10 mouse cellular contexts compared by ENCODE assay signal in the genomic region with DNA sequence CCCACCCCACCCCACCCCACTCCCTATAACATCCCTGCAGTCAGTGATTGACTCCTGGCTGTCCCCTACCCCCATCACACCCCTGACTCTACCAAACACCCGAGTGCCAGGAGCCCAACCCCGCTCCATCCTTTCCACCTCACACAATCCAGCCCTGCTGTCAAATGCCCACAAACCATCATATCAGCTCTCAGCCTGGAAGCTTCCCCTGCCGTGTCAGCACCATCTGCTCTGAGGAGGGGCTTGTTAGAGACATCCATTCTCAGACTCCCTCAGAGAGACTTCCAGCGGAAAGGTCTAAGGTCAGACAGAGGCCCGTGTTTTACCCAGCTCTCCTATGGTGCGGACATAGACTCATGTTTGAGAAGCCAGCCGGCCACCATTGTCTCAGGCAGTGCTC. TPM values are rescaled to one million over a fixed set of nuclear protein-coding genes. Genes with fewer than 3 reads are reported as not detected.
A peak's percentile ranks its signal among the peaks of the same experiment; 100 is the strongest.
DNase-seq lines count a peak whose midpoint lies in the region; ATAC-seq and TF ChIP-seq lines count a peak whose summit lies in the region.
"Had no signal": no experiment of that assay in that cellular context is flagged by ENCODE, and none has a peak within 500 bp of the region (broad histone marks: within the 10 kb centered on the region; RNA-seq: fewer than 3 reads in every experiment).

No protein-coding gene starts in this region.

- ATAC-seq in heart, postnatal 0 days (ENCODE audit: insufficient read depth, low read depth): peak; percentile 11; the same call in 1 of the 2 replicates
- ATAC-seq in midbrain, postnatal 0 days (ENCODE audit: low FRiP score): no peak

- H3K27me3 ChIP-seq in heart, postnatal 0 days (ENCODE audit: control insufficient read depth, insufficient read depth, low read length): no peaks in the 10 kb centered on the region
- H3K27me3 ChIP-seq in midbrain, embryonic 10.5 days (ENCODE audit: low read depth, poor library complexity, severe bottlenecking): no peaks in the 10 kb centered on the region
- H3K27me3 ChIP-seq in midbrain, postnatal 0 days (ENCODE audit: insufficient read depth, low read length): no peaks in the 10 kb centered on the region
- H3K27me3 ChIP-seq in hindbrain, embryonic 10.5 days (ENCODE audit: insufficient read depth, poor library complexity, severe bottlenecking): peaks cover 14% of the 10 kb centered on the region
- H3K27me3 ChIP-seq: limb, embryonic 13.5 days had no signal

- TF ChIP-seq EP300 in heart, postnatal 0 days (IDR thresholded peaks at IDR 0.05; ENCODE audit: low read depth): no peak

- WGBS in heart, postnatal 0 days: 33% methylated on average over 7 of the region's 7 CpGs
- 49% methylated on average over 7 of the region's 7 CpGs for WGBS in midbrain, embryonic 10.5 days
- 47% methylated on average over 7 of the region's 7 CpGs for WGBS in midbrain, postnatal 0 days
- WGBS in hindbrain, embryonic 10.5 days: 30% methylated on average over 7 of the region's 7 CpGs

- no peak overlapping the region for H3K4me3 ChIP-seq in heart, postnatal 0 days (ENCODE audit: low read depth, low read length)
- no peak overlapping the region for H3K4me3 ChIP-seq in midbrain, embryonic 10.5 days
- H3K4me3 ChIP-seq in midbrain, postnatal 0 days (ENCODE audit: low read depth, low read length): no peak overlapping the region
- no peak overlapping the region for H3K4me3 ChIP-seq in hindbrain, embryonic 10.5 days
- H3K4me3 ChIP-seq: limb, embryonic 13.5 days had no signal

- H3K4me2 ChIP-seq in heart, postnatal 0 days (ENCODE audit: low read depth, low read length): no peak overlapping the region
- no peak overlapping the region for H3K4me2 ChIP-seq in midbrain, postnatal 0 days (ENCODE audit: low read depth, low read length, poor library complexity, severe bottlenecking)
- H3K4me2 ChIP-seq: limb, embryonic 13.5 days had no signal

- no peak for TF ChIP-seq CTCF in heart, postnatal 0 days (IDR thresholded peaks at IDR 0.05; ENCODE audit: low read depth)
- no peak for TF ChIP-seq CTCF in midbrain, postnatal 0 days (IDR thresholded peaks at IDR 0.05)

- H3K36me3 ChIP-seq in heart, postnatal 0 days (replicated peaks; ENCODE audit: control insufficient read depth, insufficient read depth, low read length): no peaks in the 10 kb centered on the region
- no peaks in the 10 kb centered on the region for H3K36me3 ChIP-seq in midbrain, embryonic 10.5 days
- no peaks in the 10 kb centered on the region for H3K36me3 ChIP-seq in midbrain, postnatal 0 days (ENCODE audit: insufficient read depth, low read length)
- H3K36me3 ChIP-seq in hindbrain, embryonic 10.5 days: no peaks in the 10 kb centered on the region
- H3K36me3 ChIP-seq: limb, embryonic 13.5 days had no signal

- peak; percentile 21 for DNase-seq in heart, postnatal 0 days (ENCODE audit: low spot score)
- DNase-seq in heart, adult 11 months: no peak
- DNase-seq in midbrain, embryonic 10.5 days (ENCODE audit: low spot score): peak; percentile 41
- DNase-seq in midbrain, postnatal 0 days (ENCODE audit: low spot score): no peak
- peak; percentile 65 for DNase-seq in hindbrain, embryonic 10.5 days (ENCODE audit: low spot score)
- peak; percentile 47 for DNase-seq in retina, postnatal 1 day
- no peak for DNase-seq in gastrocnemius, postnatal 10 days
- DNase-seq in right cerebral cortex, postnatal 25 days: no peak
- DNase-seq: thymus, postnatal 14 days had no signal

- H3K9ac ChIP-seq in heart, postnatal 0 days (replicated peaks; ENCODE audit: low read depth, low read length): no peak overlapping the region
- no peak overlapping the region for H3K9ac ChIP-seq in midbrain, postnatal 0 days (replicated peaks; ENCODE audit: low read length, poor library complexity, severe bottlenecking)
- H3K9ac ChIP-seq: limb, embryonic 13.5 days had no signal

- H3K27ac ChIP-seq in heart, postnatal 0 days (ENCODE audit: low read depth): peak overlapping the region; percentile 64
- H3K27ac ChIP-seq in midbrain, embryonic 10.5 days (replicated peaks): no peak overlapping the region
- H3K27ac ChIP-seq in midbrain, postnatal 0 days (ENCODE audit: low read depth, low read length): no peak overlapping the region
- H3K27ac ChIP-seq in hindbrain, embryonic 10.5 days: peak overlapping the region; percentile 67
- H3K27ac ChIP-seq: limb, embryonic 13.5 days had no signal

- no peaks in the 10 kb centered on the region for H3K9me3 ChIP-seq in heart, postnatal 0 days (replicated peaks; ENCODE audit: control insufficient read depth, low read length)
- no peaks in the 10 kb centered on the region for H3K9me3 ChIP-seq in midbrain, embryonic 10.5 days (replicated peaks)
- no peaks in the 10 kb centered on the region for H3K9me3 ChIP-seq in midbrain, postnatal 0 days (ENCODE audit: low read length)
- H3K9me3 ChIP-seq in hindbrain, embryonic 10.5 days: no peaks in the 10 kb centered on the region
- H3K9me3 ChIP-seq: limb, embryonic 13.5 days had no signal

- H3K4me1 ChIP-seq in heart, postnatal 0 days (ENCODE audit: control insufficient read depth, insufficient read depth): peaks cover 16% of the 10 kb centered on the region
- H3K4me1 ChIP-seq in midbrain, embryonic 10.5 days: peaks cover 20% of the 10 kb centered on the region
- H3K4me1 ChIP-seq in midbrain, postnatal 0 days (ENCODE audit: insufficient read depth, low read length): no peaks in the 10 kb centered on the region
- H3K4me1 ChIP-seq in hindbrain, embryonic 10.5 days (replicated peaks): peaks cover 22% of the 10 kb centered on the region

RNA-seq across cellular contexts. Expression of gene Tjp2, which starts 11.5 kb away (rescaled TPM):
- total RNA-seq in heart, postnatal 0 days (2014; rRNA removed; ENCODE audit: low replicate concordance): 15.7 and 25.2 TPM in 2 replicates
- polyA plus RNA-seq in heart, postnatal 0 days (2015; fragmentation: Nextera tagmentation; extraction: Ambion mirVana): 12.5 and 13.0 TPM in 2 replicates
- polyA plus RNA-seq in midbrain, embryonic 10.5 days (2016; fragmentation: Nextera tagmentation; extraction: Ambion mirVana): 27.2 and 30.8 TPM in 2 replicates
- 18.2 and 18.7 TPM in 2 replicates for total RNA-seq in midbrain, postnatal 0 days (2014; rRNA removed)
- polyA plus RNA-seq in midbrain, postnatal 0 days (2015; fragmentation: Nextera tagmentation; extraction: Ambion mirVana): 11.0 and 11.2 TPM in 2 replicates
- polyA plus RNA-seq in hindbrain, embryonic 10.5 days (2016; fragmentation: Nextera tagmentation; extraction: Ambion mirVana): 26.7 and 30.0 TPM in 2 replicates
- total RNA-seq in gastrocnemius, postnatal 10 days (2021): 10 to 100 TPM in 1 of 2 experiments, 1 to 10 TPM in 1; 10.0 to 12.5 TPM

Comparison
In these comparisons a context has a peak if more than half of its experiments do, and no peak if none do; other contexts are left out.
1. DNase-seq: peak in heart, postnatal 0 days (single experiment), midbrain, embryonic 10.5 days (single experiment), hindbrain, embryonic 10.5 days (single experiment) and retina, postnatal 1 day (single experiment); none in heart, adult 11 months (single experiment), midbrain, postnatal 0 days (single experiment), gastrocnemius, postnatal 10 days (single experiment) and right cerebral cortex, postnatal 25 days (single experiment).
2. H3K27ac ChIP-seq: peak in heart, postnatal 0 days (single experiment) and hindbrain, embryonic 10.5 days (single experiment); none in midbrain, embryonic 10.5 days (single experiment) and midbrain, postnatal 0 days (single experiment).